Mouse (Mus musculus): ENCODE results near the gene Prkag2.
"Not testable (repeated sequence)": the region's sequence is repeated elsewhere in the genome, so short reads cannot be mapped to it uniquely, and the experiment has no call there.

Prkag2 gene

DNA sequence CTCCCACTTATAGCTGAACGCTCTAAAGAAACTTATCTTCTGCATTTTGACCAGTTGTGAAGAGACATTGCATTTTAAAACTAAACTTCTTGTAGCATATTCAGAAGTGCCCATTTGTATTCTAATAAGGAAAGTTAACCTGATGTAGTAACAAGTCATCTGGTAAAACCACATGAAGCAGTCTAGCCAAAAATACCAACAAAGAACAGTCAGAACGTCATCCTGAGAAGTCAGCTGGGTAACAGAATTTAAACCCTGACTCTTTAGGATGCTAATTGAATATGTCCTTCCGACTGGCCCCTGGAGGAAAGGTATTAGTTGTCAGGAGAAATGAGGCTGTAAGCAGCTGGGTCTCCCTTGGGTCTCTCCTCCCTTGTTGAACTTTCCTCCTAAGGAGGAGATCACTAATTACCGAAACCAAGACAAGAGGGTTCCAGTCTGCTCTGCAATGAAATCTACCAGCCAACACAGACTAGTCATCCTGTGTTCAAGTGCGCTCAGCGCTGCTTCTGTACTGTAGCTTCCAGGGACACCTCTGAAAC lies 276.5 kb downstream of the Prkag2 start:
- DNase-seq (ENCODE audit: low read depth): no peak

DNA sequence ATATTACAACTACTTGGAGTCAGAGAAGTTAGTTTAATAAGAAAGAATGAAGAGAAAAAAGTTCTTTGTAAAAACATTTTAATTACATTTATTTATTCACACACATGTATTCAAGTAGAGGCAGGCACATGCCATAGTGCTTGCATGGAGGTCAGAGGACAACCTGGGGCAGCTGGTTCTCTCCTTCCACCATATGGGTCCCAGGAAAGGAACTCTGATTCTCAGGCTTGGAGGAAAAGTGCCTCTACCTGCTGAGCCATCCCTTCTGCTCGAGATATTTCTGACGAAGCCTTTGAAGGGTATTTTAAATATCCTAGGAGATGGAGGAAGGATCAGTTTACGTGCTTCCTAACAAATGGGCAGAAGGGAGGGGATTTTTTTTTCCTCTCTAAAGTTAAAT lies 277.7 kb downstream of the Prkag2 start:
- DNase-seq (ENCODE audit: low read depth): no peak

DNA sequence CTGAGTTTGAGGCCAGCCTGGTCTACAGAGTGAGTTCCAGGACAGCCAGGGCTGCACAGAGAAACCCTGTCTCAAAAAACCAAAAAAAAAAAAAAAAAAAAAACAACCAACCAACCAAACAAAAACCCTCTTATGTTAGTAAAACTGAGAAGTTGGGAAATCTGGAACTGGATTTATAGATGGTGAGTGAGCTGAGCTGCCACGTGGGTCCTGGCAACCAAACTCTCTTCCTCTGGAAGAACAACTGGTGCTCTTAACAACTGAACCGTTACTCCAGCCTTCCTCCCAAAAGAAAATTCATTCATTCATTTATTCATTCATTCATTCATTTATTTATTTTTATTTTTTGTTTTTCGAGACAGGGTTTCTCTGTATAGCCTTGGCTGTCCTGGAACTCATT lies 278.2 kb downstream of the Prkag2 start:
- DNase-seq (ENCODE audit: low read depth): not testable (repeated sequence)

DNA sequence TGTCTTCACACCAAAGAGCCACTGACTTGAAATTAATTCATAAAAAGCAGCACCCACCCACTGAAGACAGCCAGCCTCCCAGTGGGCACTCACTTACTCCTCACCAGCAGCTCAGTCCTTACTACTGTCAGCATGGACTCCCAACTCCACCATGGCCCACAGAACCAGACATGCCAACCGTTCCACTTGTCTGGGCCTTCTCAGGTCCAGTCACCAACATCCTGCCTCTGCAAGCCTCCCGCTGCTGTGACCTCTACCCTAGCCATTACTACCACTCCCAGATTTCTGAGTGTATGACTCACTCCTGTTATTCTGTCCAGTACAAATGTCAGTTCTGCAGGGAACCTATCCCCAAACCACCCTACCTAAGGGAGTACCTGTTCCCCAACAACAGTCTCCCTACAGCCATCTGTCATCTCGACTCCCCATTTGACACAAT lies 279.0 kb downstream of the Prkag2 start:
- no peak for DNase-seq (ENCODE audit: low read depth)

DNA sequence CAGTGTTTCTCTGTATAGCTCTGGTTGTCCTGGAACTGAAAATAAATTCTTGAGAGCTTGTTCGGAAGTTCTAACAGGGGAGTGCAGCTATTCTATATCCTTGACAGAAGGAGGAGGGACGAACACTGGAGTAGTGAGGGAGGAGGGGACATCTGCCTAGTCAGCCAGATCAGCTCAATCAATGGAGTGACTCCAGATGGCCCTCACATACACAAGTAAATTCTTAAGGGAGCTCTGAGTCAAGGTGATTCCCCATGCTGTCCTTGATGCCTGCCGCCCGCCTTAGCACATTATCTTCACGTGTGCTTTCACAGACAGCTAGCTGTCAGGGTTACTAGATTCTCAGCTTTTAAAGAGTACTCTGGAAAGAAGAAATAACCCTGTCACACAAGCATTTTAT lies 279.8 kb downstream of the Prkag2 start:
- no peak for DNase-seq (ENCODE audit: low read depth)

DNA sequence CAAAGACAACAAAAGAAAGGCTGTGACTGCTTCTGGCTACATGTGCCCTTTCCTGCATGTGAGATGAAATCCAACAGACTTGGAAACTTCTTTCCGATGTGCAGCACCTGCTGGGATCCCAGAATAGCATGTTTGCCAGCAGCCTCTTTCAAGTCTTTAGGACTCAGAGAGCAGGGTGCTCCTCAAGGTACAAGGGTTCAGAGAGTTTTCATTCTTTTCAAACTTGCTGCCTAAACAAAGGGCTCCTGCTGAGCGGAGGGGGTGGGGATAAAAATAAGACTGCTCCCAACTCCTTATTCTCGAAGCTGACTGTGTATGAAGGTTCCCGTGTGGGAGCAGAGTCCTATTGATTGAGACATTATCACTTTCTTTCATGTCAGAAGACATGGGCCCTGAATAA lies 283.3 kb downstream of the Prkag2 start:
- DNase-seq (ENCODE audit: low read depth): no peak

DNA sequence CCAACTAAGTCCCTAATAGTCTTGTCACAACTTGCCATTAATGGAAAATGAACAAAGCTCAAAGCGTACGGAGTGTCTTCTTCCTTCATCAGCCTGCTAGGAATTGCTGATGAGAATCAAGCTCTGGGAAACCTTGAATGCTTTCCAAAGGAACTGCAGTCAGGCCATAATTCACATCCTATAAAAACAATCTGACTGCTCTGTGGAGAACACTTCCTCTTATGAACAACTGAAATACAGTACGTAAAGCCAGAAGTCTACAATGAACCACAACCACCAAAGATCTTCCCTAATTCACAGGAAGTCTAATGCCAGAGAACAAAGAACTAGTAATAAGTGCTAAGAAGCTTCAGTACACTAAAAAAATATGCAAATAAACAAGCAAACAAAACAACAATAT lies 286.5 kb downstream of the Prkag2 start:
- no peak for DNase-seq (ENCODE audit: low read depth)

DNA sequence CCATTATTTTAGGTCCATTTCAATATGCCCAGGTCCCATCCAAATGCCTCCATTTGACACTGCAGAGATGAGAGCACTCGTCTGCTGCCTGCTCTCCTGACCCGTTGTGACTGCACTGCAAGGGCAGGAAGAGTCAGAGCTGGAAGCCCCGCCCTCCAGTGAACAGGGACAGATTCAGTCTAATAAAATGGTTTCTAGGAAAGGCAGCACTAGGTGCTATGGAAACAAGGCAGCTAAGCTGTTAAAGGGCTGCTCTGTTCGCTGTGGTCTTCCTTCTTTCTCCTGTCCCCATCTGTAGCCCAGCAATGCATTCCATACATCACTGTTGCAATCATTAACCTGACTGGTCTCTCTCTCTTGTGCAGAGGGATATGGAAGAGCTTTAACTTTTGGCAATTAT lies 287.4 kb downstream of the Prkag2 start:
- DNase-seq (ENCODE audit: low read depth): no peak

Measured in c-Kit-positive CD71-positive TER-119-negative erythroid progenitor cells, embryonic 14.5 days (primary cell).